Mouse (Mus musculus) adrenal gland, postnatal 25 days (tissue): ENCODE data around the gene Dpm1. TPM values are rescaled to one million over a fixed set of nuclear protein-coding genes. Genes with fewer than 3 reads are reported as not detected.
A peak's percentile ranks its signal among the peaks of the same experiment; 100 is the strongest.

Experiments
- DNase-seq: peaks from one replicate; pipeline ENCODE4 v3.0.0; 2021; ENCODE audit warnings: mixed read lengths
- total RNA-seq: library from RNA; stranded (reverse); gene quantifications from 2 replicates; pipeline ENCODE4 v1.2.3, GENCODE M21; 2021

Dpm1 gene
- total RNA-seq, 1 experiment from 2014 or later: 156 TPM

DNA sequence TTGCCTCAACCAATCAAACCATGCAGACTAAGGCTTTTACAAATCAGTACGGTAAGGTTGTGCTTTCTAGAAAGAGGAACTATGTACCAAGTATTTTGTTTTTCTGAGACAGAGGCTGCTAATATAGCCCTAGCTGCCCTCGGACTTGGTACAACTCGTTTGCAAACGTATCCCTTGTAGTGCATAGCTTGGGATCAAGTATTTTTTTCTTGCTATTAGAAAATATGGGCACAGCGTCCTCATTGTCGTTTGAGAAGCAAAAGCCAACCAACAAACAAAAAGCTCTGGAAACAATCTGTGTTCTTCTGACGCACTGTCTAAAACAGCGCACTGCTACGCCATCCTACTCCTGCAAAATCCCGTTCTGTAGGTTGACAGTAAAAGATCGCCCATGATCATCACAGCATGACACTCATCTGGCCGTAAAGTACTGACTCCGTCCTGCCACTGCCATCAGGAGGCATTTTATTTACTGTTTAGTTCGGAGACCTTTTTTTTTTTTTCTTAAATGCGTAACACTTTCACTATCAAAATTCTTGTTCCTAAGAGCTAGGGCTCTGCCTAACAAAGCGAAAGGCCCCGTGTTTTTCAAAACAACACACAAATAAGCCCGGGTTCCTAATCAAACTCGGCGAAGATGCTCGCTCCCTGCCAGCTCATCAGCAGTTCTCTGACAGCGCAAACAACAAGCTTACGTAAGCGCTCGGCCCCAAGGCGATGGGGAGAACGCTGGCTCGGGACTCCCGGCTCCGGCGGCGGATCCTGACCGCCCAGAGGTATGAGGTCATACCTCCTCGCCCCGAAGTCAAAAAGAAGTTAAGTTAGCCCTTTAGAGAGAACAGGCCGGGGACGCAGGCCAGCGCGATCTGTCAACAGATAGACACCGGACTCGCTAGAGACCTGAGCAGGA lies 1.0 kb downstream of the Dpm1 start:
- DNase-seq: peak; percentile 57

DNA sequence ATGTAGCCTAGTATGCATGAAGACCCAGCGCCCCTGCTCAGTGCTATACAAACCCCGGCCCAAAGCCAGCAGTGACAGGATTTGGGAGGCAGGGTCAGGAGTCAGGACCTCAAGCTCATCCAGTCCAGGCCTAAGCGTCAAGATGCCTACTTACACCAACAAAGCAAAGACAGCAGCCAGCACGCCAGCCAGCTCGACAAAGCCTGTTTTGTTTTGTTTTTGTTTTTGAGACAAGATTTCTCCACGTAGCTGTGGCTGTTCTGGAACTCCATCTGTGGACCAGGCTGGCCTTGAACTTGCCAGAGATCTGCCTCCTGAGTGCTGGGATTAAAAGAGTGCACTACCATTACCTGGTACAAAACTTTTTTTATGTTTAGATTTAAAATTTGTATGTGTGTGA lies 7.1 kb downstream of the Dpm1 start:
- DNase-seq: no peak

DNA sequence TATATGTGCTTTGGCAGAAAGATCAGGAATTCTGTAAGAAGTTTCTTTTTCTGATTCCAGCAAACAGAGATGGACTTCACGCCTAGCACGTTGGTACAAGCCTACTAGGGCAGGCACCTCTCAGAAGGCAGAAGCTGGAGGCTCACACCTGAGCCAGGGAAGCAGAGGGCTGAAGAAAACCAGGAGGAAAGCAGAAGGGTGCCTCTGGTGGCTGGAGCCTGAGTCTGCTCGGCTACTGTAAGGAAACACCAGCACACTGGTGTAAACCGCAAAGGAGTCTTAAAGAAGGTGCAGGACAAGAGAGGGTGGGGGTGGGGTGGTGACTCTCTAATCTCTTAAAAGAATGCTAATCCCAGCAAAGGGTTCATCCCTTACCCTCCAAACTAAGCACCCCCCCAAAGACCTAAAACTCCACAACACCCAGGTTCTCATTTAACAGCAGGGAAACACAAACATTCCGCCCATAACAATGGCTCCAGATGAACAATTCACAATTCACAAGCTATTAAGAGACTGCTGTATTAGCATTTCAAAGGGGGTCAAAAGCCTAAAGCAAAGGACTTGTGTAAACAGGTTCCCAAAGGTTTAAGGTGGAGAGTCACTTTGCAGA lies 16.5 kb downstream of the Dpm1 start:
- DNase-seq: no peak

DNA sequence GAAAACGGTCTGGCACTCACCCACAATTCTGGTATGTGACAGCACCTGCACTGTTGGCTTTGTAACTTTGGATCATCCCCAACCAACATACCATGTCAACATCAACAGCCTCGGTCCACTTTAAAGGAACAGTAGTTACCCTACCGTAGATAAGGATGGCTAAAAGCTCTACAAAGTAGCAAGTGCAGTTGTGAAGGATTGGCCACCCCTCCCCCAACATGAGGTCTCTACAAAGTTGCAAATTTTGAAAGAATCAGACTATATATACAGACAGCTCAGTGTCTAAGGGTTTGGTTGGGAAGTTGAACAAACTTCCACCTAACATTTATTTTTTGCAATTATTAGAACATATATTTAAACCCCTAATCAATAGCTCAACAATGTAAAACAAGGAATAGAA lies 22.5 kb downstream of the Dpm1 start:
- no peak for DNase-seq

DNA sequence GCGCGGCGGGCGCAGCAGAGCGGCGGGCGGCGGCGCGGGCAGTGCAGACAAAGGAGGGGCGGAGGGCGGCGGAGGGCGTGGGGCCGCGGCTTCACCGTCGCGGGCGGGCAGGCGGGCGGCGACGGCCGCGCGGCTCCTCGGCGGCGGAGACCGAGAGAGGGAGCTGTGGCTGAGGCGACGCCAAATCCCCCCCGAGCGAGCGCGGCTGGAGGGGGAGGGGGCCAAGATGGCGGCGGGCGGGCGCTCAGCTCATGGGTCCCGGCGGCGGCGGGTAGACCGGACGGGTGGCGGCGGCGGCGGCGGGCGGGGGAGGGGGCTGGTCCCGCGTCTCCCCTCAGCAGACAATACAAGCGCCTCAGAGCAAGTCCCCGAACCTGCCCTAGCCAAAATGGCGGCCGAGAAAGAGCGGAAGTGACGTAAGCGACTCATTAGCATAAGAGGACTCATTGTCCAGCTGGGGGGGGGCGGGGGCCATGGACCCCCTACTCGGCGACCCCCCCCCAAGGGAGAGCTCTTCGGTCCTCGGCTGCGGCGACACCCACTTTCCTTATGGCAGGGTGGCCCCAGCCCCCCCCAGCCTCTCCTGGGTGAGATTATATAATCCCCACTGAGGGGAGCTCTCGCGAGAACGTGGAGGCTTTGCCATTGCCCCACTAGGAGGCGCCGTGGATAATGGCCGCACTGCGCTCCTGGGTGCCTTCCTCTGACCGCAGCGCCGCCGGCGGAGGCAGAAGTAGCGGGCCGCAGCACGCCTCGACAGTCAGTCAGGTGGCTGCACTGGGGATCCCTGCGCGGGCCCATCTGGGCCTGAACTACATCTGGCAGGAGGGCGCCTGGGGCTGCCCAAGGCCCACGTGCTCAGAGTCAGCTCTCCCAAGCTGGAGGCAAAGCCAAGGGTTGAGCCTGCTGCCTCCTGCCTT lies 23.4 kb downstream of the Dpm1 start, which contains the start of gene Adnp:
Gene Adnp, minus strand, starts transcription at position 388 of the 920 bp plus-strand sequence.
- peak; percentile 92 for DNase-seq

DNA sequence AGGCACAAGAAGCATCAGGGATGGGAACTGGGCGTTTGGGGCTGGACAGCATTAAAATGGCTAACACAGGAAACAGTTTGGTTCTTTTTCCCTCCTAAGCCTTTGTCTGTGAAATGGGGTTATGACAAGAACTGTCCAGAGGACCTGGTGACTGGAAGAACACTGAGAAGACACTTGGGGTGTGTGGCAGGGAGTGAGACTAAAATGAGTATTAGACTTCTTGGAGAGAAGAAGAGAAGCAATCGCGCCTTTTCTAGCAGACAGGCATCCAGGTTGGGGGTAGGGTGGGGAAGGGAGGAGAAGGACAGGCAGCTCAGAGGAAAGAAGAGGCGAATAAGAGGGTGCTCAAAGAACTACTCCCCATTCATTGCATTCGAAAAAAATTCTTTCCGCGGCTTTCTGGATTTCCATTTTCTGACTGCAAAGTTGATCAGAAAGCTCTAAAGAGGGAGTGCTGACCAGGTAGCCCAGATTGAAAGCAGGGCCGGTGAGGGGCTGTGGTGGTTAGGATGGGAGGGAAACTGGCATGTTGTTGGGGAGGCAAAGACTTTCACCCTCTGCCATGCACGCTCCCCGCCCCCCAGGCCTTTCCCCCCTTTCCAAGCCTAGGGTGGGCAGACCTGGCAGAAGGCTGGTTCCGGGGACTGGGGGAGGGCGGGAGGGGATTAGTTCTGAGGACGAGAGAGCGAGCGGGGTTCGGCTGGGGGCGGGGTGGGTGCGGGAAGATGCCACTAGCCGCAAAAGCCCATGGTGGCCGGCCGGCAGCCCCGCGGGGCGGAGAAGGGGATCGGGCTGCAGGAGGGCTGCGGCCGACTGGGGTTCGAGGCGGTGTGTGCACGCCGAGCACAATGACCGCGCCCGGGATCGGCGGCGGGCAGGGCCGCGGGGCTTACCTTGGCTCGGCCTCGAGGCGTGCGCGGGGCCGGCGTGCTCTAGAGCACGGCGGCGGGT lies 24.4 kb downstream of the Dpm1 start:
- peak; percentile 27 for DNase-seq

DNA sequence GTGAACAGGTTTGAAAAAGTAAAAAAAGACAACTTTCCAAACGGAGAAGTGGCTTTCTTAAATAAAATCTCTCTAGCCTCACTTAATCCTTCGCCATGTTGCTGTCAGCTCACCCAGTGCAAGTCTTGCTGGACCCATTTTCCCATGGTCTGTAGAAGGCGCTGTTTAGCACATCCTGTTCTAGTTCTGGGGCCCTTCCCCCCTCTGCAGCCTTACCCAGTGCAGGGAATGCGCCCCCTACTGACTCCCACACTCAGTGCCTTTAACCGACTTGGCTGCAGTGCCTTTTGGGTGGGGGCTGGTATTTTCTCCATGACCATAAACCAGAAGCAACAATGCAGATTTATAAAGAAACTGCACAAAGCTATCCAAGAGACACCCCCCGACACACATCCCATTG lies 25.1 kb downstream of the Dpm1 start:
- peak; percentile 87 for DNase-seq

DNA sequence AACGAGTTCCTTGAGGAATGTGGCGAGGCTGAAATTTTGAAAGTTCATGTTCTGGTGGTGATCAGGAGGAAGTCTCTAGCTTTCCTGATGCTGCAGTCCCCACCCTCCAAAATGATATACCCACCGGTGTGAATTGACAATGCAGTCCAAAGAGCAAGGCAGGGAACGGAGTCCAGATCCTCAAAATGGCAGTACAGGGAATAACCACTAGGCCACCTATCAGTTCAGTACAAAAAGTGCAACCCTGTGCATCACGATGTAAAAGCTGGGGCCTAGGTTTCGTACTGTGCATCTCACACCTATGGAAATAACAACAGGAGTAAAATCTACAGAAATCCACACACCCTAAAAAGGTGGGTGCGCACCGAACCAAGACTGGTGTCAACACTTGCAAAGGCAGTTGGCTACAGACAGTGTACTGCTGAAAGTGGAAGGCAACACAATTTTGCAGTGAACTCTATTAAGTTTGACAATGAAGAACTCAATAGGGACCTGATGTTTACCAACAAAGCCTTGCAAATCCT lies 25.9 kb downstream of the Dpm1 start:
- DNase-seq: no peak

DNA sequence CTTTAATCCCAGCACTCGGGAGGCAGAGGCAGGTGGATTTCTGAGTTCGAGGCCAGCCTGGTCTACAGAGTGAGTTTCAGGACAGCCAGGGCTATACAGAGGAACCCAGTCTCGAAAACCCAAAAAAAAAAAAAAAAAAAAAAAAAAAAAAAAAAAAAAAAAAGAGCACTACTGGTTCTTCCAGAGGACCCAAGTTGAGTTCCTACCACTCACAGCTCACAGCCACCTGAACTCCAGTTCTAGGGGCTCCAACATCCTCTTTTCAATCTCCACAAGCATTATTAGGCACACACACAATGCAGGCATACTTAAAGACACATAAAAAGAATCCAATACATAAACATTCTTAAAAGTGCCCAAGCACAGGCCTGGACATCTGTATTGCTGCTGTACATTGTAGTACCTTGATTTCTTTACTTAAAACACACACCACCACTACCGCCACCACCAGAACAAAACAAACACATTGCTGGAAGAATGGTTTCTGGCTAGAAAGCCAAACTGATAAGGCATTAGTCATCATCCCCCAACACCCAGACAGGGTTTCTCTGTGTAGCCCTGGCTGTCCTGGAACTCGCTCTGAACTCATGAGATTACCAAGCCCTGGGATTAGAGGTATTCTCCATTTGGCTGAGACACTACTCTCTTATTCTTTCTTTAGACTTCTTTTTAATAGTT lies 30.2 kb downstream of the Dpm1 start:
- DNase-seq: no peak

DNA sequence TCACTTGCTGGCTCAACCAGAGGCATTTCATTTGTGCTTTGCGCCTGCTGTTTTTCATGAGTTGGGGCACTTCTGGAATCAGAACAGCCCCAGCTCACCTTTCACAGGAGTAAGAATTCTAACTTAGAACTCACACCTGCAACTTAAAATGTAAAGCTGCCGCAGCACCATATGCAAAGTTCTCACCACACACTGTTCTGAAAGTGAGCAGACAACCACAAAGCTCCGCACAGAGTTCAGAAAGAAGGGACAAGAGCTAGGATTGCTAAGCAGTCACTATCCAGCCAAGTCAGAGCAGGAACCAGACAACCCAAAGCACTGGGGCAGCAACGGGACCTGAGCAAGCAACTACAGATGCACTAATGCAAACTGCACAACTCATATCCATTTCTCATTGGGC lies 30.9 kb downstream of the Dpm1 start:
- no peak for DNase-seq

DNA sequence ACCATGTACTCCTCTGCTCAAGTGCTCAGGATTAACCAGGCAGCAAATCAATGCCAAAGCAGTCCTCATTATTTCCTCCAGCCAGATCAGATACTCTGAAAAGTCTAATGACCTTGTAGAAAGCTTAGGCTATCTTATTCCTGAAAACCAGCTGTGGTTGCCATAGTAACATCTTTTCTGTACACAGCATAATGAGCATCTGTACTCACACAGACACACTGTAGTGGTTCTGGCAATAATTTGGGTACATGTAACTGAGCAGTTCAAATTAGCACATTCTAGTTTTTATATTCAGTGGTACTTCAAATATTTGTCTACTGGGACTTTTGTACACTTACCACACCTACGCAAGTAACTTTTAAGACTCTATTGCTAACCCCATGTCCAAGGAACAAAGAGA lies 32.0 kb downstream of the Dpm1 start:
- no peak for DNase-seq

DNA sequence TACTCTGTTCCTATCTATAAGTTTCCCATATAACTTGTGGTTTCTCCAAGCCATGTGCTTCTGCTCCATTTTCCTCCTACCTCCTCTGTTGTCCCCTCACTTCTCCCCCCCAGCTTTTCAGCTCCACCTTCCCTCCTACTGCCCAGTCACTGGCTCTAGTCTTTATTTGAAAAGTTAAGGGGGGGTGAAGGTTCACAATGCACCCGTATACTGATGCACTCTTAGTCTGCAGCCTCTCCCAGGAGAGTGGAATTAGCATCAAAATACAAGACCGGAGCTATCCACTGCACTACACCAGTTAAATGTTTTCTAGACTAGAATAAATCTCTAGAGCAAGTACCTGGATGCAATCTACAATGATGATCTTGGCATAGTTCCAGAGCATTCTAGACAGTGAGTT lies 34.7 kb downstream of the Dpm1 start:
- no peak for DNase-seq

DNA sequence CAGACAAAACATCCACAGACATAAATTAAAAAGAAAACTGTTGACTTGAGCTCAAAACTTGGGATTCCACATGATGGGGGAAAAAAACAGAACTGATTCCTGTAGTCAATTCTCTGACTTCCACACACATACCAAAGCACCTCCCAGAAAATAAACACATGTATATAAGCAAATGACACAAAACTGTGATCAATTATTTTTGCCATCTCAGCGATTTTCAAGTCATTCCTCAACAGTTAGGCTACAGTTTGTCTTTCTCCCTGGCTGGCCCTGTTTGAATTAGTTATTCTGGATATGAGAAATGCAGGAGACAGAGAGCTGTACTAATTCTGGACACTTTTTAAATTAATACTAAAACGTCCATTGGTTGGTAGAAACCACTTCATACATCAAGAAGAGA lies 36.7 kb downstream of the Dpm1 start:
- DNase-seq: no peak

DNA sequence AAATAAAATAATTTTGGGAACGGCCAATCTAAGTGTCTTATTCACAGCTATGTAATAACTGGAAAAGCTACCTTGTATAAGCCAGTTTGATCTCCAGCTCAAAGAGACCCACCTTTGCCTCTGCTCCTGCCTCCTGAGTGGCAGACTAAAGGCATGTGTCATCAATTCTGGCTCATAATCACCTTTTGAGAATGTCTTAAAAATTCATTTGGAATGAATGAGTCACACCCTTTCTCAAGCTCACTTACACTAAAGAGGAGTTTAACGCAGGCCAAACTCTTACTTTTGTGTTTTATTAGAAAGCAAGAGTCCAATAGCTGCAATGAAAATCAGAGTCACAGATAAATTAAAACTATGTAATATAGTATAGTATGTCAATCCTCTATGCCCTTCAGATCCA lies 38.5 kb downstream of the Dpm1 start:
- DNase-seq: no peak

DNA sequence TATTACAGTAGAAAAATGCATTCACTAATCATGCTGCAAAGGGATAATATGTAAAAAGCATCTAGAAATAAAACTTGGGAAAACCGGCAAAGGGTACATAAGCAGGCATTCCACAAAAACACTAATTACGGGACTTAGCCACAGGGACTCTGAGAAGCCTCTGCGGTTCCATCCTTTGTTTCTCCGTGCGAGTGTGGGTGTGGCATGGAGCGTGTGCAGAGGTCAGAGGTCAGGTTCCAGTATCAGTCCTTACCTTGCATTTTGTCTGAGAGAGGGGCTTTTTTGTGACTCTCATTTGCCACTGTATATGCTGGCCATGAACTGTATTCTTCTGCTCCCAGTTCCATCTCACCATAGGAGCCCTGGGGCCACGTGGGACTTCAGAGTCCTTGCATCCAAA lies 54.4 kb downstream of the Dpm1 start:
- no peak for DNase-seq

DNA sequence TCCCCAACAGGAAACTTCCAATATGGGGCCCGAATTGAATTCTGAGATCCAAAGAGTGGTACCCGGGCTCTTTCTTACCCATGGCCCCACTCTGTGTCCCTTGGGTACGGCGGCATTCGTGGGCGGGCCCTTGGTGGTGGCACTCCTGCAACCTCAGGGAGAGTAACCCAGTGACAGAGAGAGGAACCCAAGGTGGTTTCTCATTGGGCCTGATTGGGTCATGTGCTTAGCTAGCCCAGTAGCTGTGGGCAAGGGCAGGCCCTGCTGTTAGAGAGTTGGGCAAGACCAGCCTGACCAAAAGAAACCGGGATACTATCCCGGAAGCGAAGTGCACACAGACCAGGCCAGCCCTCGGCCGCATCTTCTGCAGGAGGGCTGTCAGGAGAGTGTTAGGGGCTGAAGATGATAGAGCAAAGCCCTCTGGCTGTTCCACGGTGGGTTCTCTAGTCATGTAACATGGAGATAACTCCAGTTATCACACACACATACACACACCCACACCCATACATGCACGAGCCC lies 60.2 kb downstream of the Dpm1 start:
- peak; percentile 81 for DNase-seq

DNA sequence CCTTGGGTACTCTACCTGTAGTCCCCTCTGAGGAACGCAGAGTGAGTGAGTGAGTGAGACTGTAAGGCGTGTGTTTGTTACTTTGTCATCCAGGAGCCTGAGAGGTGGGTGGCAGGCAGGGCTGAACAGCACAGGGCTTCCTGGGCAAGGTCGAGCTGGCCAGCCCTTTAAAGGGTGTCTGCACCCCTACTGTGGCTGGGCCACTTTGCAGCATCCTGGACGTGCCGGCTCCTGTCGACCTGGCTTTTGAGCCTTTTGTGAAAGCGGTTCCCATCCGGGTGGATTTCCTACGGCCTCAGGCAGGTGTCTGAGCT lies 60.6 kb downstream of the Dpm1 start:
- DNase-seq: no peak

DNA sequence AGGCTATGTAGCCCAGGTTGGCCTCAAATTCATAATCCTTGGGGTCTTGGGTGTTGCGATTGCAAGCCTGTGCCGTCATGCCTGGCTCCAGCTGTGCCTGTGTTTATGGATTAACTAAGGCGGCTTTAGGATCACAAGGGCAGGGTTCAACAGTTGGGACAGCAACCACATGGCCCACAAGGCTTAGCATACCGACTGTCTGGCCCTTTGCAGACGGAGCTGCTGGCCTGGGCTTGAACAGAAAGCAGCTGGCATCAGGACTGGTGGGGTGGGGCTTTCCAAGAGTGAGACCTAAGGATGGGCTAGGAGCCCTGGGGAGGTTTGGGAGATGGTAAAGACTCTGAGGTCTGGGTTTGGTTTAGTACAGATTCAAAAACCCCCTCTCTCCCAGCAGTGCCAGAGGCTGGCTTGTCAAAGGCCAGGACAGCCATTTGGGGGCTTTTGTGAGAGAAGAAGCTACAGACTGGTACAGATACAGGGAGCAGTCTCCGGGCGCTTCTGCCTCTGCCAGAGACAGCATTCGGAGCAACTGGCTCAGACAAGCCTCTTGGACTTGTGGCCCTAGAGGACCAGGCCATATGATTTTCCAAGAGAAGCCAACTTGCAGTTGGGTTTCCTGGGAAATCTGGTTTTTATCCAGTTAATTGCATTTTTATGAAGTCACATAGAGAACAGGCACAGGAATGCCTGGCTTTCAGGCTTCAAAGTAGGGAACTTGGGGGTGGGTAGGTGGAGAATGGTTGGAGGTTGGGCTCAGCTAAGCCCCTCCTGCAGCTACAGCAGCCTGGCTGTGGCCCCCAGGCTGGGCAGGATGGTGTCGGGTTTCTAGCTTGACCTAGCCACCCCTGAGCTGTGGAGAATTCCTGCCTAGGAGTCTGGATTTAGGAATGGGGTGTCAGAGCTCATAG lies 61.2 kb downstream of the Dpm1 start:
- no peak for DNase-seq

DNA sequence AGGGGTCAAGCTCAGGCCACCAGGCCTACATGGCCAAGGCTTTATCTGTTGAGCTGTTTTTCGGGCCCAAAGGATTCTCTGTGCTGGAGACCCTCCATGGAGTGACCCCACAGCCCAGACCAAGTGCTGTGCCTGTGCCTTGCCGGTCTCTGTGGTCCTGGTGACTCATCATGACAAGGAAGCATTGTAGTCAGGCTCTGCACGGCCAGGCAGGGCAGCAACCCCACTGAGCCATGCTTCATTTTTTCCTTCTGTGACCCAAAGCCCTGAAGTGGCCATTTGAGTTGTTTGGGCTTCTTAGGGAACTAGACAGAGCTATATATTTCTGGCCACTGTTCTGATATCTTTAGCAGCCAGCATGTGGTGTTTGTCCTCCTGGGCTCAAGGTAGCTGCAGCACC lies 62.6 kb downstream of the Dpm1 start:
- DNase-seq: no peak
